Mouse (Mus musculus): ENCODE measurements around the gene Tctn1. TPM values are rescaled to one million over a fixed set of nuclear protein-coding genes. Genes with fewer than 3 reads are reported as not detected.
A peak's percentile ranks its signal among the peaks of the same experiment; 100 is the strongest.

Gene Tctn1
- total and polyA plus RNA-seq, 2 experiments from 2014 or later, result 6.5 to 30.3 TPM

DNA sequence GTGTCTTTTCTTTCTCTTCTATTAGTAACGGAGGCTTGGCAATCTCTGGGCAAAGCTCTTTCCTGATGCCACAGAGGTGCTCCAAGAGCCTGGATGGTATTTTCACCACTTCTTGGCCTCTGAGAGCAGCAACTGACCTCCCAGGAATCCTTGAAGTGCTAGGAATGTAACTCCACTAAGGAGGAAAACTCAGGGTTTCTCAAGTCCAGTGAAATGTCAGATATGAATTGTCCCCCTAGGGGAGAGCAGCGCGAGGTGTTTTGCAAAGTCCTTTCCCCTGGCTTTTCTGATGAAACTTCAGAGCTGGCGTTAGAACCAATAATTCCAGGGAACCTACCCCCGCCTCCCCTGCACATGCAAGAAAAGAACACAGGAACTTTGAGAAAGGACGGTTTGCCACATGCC, 16.2 kb upstream of the Tctn1 start:
- 41% methylated on average over 6 of the region's 6 CpGs for WGBS
- peak overlapping the region; percentile 24; the same call in 1 of the 2 replicates for H3K4me2 ChIP-seq (ENCODE audit: low read depth, low read length)
- no peak overlapping the region for H3K27ac ChIP-seq
- H3K4me1 ChIP-seq (ENCODE audit: insufficient read depth, low read length), result peaks cover 3% of the 10 kb centered on the region
- H3K9ac ChIP-seq (replicated peaks; ENCODE audit: low read length), result no peak overlapping the region
- H3K27me3 ChIP-seq (ENCODE audit: insufficient read depth, low read length), result no peaks in the 10 kb centered on the region
- peak; percentile 17; the same call in 1 of the 2 replicates for TF ChIP-seq CTCF (IDR thresholded peaks at IDR 0.05; ENCODE audit: low read depth)
- no peaks in the 10 kb centered on the region for H3K9me3 ChIP-seq (ENCODE audit: low read length)
- H3K4me3 ChIP-seq (ENCODE audit: low read length), result no peak overlapping the region
- ATAC-seq (no peak), DNase-seq (ENCODE audit: low spot score) (no peak)
- no peaks in the 10 kb centered on the region for H3K36me3 ChIP-seq (ENCODE audit: insufficient read depth, low read length)

DNA sequence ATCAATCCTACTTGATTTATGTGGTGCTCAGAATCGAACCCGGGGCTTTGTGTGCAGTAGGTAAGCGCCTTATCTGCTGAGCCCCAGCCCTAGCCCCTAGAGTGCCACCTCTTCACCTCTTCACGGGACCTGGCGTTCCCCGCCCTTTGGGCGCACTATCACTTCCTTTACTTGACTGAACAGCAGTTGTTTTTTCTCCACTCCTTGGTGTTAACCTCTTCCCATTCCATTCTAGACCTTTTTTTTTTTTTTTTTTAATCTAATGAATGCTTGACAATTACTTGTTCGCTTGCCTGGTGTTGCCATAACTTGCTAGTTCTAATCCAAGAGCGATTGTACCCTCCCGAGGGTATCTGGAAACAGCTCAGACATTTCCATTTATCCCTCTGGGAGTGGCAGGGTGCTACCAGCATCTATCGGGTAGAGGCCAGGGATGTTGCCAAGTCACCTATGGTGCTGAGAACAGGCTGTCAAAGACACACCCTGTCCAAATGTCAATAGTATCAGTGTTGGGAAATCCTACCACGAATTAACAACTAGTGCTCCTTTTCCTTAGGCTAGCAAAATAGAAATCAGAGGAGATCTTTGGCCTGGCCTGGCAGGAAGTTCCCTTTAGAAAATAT, 15.7 kb upstream of the Tctn1 start:
- Histone ChIP-seq H3K36me3 (ENCODE audit: insufficient read depth, low read length) (no peaks in the 10 kb centered on the region), H3K9me3 (ENCODE audit: low read length) (no peaks in the 10 kb centered on the region), H3K4me1 (ENCODE audit: insufficient read depth, low read length) (no peaks in the 10 kb centered on the region), H3K4me2 (ENCODE audit: low read depth, low read length) (no peak overlapping the region), H3K27ac (no peak overlapping the region), H3K4me3 (ENCODE audit: low read length) (no peak overlapping the region), H3K27me3 (ENCODE audit: insufficient read depth, low read length) (no peaks in the 10 kb centered on the region), H3K9ac (replicated peaks; ENCODE audit: low read length) (no peak overlapping the region)
- no peak for ATAC-seq
- DNase-seq (ENCODE audit: low spot score), result no peak
- TF ChIP-seq CTCF (IDR thresholded peaks at IDR 0.05; ENCODE audit: low read depth), result no peak
- 77% methylated on average over 12 of the region's 12 CpGs for WGBS

DNA sequence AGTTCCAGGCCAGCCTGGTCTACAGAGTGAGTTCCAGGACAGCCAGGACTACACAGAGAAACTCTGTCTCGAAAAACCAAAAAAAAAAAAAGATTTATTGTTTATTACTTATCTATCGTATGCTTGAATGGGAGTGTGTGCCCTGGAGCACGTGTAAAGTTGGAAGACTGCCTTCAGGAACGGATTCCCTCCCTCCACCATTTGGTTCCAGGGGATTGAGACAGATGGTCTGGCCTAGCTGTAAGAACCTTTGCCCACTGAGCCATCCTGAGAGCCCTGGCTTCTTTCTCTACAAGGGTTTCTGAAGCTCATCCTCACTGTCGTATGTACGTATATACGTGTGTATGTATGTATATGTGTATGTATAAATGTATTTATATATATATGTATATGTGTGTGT, 14.7 kb upstream of the Tctn1 start:
- H3K9me3 ChIP-seq (ENCODE audit: low read length), result no peaks in the 10 kb centered on the region
- DNase-seq (ENCODE audit: low spot score), result no peak
- no peak for ATAC-seq
- H3K27me3 ChIP-seq (ENCODE audit: insufficient read depth, low read length), result no peaks in the 10 kb centered on the region
- 68% methylated on average over 7 of the region's 7 CpGs for WGBS
- H3K27ac ChIP-seq, result no peak overlapping the region
- H3K9ac ChIP-seq (replicated peaks; ENCODE audit: low read length), result no peak overlapping the region
- H3K4me3 ChIP-seq (ENCODE audit: low read length), result no peak overlapping the region
- no peaks in the 10 kb centered on the region for H3K4me1 ChIP-seq (ENCODE audit: insufficient read depth, low read length)
- H3K36me3 ChIP-seq (ENCODE audit: insufficient read depth, low read length), result no peaks in the 10 kb centered on the region
- no peak overlapping the region for H3K4me2 ChIP-seq (ENCODE audit: low read depth, low read length)
- no peak for TF ChIP-seq CTCF (IDR thresholded peaks at IDR 0.05; ENCODE audit: low read depth)

DNA sequence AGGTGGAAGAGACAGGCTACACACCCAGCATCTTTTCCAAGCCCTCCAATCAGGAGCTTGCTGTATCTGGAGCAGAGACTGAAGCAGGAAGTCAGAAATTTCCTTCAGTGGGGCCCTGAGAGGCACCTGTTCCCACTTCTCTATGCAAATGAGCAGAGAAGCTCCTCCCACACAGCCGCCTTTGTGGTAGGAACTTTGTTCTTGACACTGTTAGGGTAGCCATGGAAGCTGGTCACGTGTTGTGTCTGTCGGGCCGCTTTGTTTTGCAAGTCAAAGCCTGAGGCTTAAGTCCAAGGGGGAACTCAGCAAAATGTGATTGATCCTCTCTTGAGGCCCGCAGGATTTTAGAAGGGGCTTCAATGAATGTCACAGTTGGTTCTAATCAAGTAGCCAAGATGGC, 10.5 kb upstream of the Tctn1 start:
- WGBS, result 7% methylated on average over 5 of the region's 5 CpGs
- no peak for DNase-seq (ENCODE audit: low spot score)
- no peak for ATAC-seq

DNA sequence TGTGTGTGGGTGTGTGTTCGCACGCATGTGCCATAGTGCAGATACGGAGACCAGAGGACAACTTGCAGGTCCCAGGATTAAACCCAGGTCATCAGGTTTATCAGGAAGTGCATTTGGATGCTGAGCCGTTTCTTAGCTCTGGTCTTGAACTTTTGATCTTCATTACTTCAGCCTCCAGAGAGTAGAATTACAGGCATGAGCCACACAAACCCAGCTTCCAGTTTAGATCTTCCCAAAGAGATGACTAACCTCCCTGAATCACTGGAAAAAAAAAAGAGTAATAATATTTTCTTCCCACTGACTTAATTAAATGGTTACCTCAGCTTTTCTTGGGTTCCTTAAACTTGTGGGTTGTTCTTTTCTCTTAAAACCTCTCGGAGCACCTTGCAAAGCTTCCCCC, 8.6 kb upstream of the Tctn1 start:
- Histone ChIP-seq H3K9ac (replicated peaks; ENCODE audit: low read length) (no peak overlapping the region), H3K4me1 (ENCODE audit: insufficient read depth, low read length) (no peaks in the 10 kb centered on the region)
- TF ChIP-seq CTCF (IDR thresholded peaks at IDR 0.05; ENCODE audit: low read depth), result no peak

More for the DNA sequence above, 10.5 kb upstream of the Tctn1 start:
- Histone ChIP-seq H3K27me3 (ENCODE audit: insufficient read depth, low read length) (no peaks in the 10 kb centered on the region), H3K9me3 (ENCODE audit: low read length) (no peaks in the 10 kb centered on the region), H3K9ac (replicated peaks; ENCODE audit: low read length) (no peak overlapping the region), H3K4me2 (ENCODE audit: low read depth, low read length) (no peak overlapping the region), H3K27ac (no peak overlapping the region), H3K36me3 (ENCODE audit: insufficient read depth, low read length) (no peaks in the 10 kb centered on the region), H3K4me1 (ENCODE audit: insufficient read depth, low read length) (no peaks in the 10 kb centered on the region), H3K4me3 (ENCODE audit: low read length) (no peak overlapping the region)
- no peak for TF ChIP-seq CTCF (IDR thresholded peaks at IDR 0.05; ENCODE audit: low read depth)

DNA sequence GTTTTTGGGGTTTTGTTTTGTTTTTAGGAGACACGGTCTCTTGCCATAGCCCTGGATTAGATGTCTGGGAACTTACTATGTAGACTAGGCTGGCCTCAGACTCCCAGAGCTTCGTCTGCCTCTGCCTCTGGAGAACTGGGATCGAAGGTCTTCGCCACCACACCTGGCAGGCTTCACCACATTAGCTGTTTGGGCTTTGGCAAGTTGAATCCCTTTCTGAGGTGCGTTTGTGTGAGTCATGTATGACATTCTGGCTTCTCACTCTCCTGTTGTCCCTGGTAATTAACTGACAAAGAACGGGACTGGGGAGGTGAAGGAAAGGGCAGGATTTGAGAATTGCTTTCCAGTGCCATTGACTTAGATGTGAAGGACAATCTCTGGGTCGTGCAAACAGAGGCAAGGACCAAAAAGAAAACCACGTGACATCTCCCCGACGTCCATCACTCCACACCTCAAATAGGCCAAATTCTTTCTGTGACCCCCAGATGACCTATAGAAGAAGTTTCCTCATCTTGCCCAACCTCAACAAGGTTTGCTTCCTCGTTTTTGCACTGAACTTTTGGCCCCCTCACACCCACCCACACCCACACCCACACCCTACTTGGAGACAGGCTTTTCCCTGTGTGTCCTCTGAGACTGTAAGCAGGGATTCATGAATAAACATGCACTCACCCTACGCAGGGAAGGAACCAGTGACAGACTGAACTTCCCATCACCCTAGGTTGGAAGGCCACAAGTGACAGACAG, 4.8 kb upstream of the Tctn1 start:
- WGBS, result 72% methylated on average over 12 of the region's 12 CpGs

More for the DNA sequence above, 8.6 kb upstream of the Tctn1 start:
- ATAC-seq (no peak), DNase-seq (ENCODE audit: low spot score) (no peak)
- 88% methylated on average over 5 of the region's 5 CpGs for WGBS
- Histone ChIP-seq H3K27me3 (ENCODE audit: insufficient read depth, low read length) (no peaks in the 10 kb centered on the region), H3K36me3 (ENCODE audit: insufficient read depth, low read length) (no peaks in the 10 kb centered on the region), H3K4me3 (ENCODE audit: low read length) (no peak overlapping the region), H3K9me3 (ENCODE audit: low read length) (no peaks in the 10 kb centered on the region), H3K27ac (no peak overlapping the region), H3K4me2 (ENCODE audit: low read depth, low read length) (no peak overlapping the region)

DNA sequence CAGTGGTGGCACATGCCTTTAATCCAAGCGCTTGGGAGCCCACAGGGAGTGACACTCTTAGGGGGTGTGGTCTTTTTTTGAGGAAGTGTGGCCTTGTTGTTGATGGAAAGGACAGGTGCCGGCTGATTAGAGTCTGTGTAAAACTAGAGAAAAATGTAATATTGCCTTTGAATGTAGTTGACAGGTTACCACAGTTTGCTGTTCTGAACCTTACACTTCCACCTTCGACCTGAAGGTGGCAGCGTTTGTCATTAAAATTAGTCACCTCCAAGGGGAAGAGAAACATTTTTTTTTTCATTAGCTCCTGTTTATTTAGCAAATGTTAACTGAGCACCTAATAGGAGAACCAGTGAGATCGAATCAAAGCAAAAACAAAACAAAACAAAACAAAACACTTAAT, 3.6 kb upstream of the Tctn1 start:
- ATAC-seq (no peak), DNase-seq (ENCODE audit: low spot score) (peak; percentile 81)
- Histone ChIP-seq H3K4me3 (ENCODE audit: low read length) (no peak overlapping the region), H3K9ac (replicated peaks; ENCODE audit: low read length) (no peak overlapping the region), H3K27ac (no peak overlapping the region), H3K27me3 (ENCODE audit: insufficient read depth, low read length) (no peaks in the 10 kb centered on the region), H3K9me3 (ENCODE audit: low read length) (no peaks in the 10 kb centered on the region), H3K36me3 (ENCODE audit: insufficient read depth, low read length) (no peaks in the 10 kb centered on the region), H3K4me2 (ENCODE audit: low read depth, low read length) (no peak overlapping the region), H3K4me1 (ENCODE audit: insufficient read depth, low read length) (no peaks in the 10 kb centered on the region)
- peak; percentile 83 for TF ChIP-seq CTCF (IDR thresholded peaks at IDR 0.05; ENCODE audit: low read depth)
- 30% methylated on average over 5 of the region's 5 CpGs for WGBS

More for the DNA sequence above, 4.8 kb upstream of the Tctn1 start:
- no peak for TF ChIP-seq CTCF (IDR thresholded peaks at IDR 0.05; ENCODE audit: low read depth)
- no peak overlapping the region for H3K9ac ChIP-seq (replicated peaks; ENCODE audit: low read length)
- H3K9me3 ChIP-seq (ENCODE audit: low read length), result no peaks in the 10 kb centered on the region
- no peaks in the 10 kb centered on the region for H3K27me3 ChIP-seq (ENCODE audit: insufficient read depth, low read length)
- ATAC-seq (no peak), DNase-seq (ENCODE audit: low spot score) (no peak)
- no peaks in the 10 kb centered on the region for H3K4me1 ChIP-seq (ENCODE audit: insufficient read depth, low read length)
- no peaks in the 10 kb centered on the region for H3K36me3 ChIP-seq (ENCODE audit: insufficient read depth, low read length)
- H3K27ac ChIP-seq, result no peak overlapping the region
- H3K4me3 ChIP-seq (ENCODE audit: low read length), result no peak overlapping the region
- no peak overlapping the region for H3K4me2 ChIP-seq (ENCODE audit: low read depth, low read length)

All from hindbrain, postnatal 0 days (tissue).